Mouse (Mus musculus): Measurements from ENCODE around the gene Rufy4.
"Not testable (repeated sequence)": the region's sequence is repeated elsewhere in the genome, so short reads cannot be mapped to it uniquely, and the experiment has no call there.

Rufy4 gene

GRCm38 (mm10) chr1:74153461-74154184 lies 28.3 kb downstream of the Rufy4 start, which contains the start of gene Cxcr2:
Gene Cxcr2, plus strand, starts transcription at chr1:74153989.
- DNase-seq, result no peak

- no peak for DNase-seq
Observed at GRCm38 (mm10) chr1:74155435-74156012, 30.2 kb downstream of the Rufy4 start.

GRCm38 (mm10) chr1:74156381-74156910 lies 31.1 kb downstream of the Rufy4 start:
- no peak for DNase-seq

- not testable (repeated sequence) for DNase-seq
Observed at GRCm38 (mm10) chr1:74159613-74160012, 34.3 kb downstream of the Rufy4 start.

DNA sequence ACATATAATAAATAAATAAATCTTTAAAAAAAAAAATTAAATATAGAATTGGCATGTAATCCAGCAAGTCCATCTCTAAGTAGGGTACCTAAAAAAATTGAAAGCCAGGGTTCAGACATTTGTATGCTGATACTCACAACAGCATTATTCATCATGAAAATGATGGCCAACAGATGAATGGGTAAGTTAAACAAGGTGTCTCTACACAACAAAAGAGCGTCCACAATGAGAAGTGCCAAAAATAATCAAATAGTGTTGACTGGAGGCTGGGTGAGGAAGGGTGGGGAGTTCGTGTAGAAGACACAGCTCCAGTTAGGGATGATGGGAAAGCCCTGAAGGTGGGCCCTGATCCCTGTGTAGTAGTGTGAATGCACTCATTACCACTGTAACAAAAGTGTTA lies 34.7 kb downstream of the Rufy4 start:
- no peak for DNase-seq

DNA sequence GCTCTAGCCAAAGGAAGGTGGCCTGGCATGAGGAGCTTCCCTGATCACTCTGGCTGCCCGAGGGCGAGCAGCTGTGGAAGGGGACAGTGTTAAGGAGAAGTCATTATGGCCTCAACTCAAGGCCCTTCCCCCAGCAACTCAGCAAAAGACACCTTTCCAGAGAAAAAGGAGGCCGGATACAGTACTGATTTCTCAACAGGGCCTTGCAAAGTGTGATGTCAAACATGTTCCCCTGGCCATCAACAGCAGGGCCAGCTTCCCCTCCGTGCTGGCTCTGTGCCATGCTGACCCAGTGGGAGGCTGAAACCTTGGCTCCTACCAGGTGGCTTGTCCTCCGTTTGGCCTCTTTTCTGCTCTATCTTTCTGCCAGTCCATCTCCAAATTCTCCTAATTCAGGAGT lies 41.8 kb downstream of the Rufy4 start:
- DNase-seq, result no peak

- no peak for DNase-seq
Observed at GRCm38 (mm10) chr1:74169721-74170120, 44.4 kb downstream of the Rufy4 start.

DNA sequence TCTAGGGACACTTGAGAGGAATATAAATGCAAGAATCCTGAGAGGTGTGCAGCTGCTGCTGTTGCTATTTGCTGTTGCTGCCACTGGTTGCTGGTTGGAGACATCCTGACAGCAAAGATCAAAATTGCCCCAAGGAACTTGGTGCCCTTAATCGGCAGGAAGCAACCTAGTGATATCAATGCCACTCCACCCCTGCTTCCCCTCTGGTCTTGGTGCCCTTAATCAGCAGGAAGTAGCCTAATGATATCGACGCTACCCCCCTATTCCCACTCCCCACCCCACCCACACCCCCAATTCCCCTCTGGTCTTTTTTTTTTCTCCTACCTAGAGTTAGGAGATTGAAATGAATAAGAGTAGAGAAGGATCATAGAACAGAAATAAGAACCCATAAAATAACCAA lies 47.4 kb downstream of the Rufy4 start:
- no peak for DNase-seq

DNA sequence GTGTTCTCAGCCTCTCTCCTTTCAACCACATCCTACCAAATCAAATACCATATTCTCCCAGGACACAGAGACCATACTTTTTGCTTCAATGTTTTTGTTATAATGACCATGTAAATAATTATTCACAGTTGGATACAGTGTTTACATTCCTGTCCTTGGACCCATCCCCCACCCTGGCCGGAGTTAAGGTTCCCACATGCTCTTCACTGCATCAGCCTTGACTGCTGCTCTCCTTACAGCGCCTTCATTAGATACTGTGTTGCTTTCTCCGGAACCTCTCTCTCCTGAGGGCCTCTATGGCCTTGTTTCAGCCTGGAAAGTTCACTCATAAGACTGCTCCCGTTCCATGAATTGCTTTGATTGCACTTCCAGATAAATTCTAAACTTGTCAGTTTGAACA lies 50.4 kb downstream of the Rufy4 start:
- DNase-seq, result no peak

DNA sequence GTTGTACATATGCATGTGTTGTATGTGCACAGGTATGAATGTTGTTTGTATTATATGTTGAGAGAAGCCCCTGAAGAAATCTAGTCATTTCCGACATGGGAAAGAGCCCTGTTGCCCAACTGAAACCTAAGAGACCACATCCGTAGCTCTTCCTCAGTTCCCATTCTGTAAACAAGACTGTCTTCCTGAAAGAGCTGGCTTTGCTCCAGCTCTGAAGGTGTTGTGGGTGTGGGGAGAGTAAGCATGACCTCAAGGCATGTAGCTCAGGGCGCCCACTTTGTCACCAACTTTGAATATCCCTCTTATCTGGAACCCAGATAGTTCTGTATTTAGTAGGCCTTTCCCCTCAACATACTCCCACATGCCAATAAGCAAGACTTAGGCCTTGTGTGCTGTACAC lies 53.3 kb downstream of the Rufy4 start:
- DNase-seq, result no peak

GRCm38 (mm10) chr1:74179624-74180408 lies 54.5 kb downstream of the Rufy4 start:
- no peak for DNase-seq

GRCm38 (mm10) chr1:74181462-74181861 lies 56.1 kb downstream of the Rufy4 start:
- no peak for DNase-seq

DNA sequence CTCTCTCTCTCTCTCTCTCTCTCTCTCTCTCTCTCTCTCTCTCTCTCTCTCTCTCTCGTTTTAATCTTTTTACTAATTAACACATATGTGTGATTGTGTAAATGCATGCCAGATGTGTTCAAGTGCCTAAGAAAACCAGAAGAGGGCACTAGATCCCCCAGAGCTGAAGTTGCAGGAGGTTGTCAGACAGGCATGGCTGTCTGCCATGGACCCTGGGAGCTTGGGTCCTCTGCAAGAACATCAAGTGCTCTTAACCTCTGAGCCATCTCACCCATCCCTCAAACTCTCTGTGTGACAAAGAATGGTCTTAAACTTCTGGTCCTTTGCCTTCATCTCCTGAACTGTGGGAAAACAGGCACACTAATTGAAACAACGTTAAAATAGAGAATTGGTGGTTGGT lies 57.7 kb downstream of the Rufy4 start:
- DNase-seq, result peak in 1 of 2 experiments; percentile 22

- DNase-seq, result no peak
Observed at GRCm38 (mm10) chr1:74190471-74190870, 65.1 kb downstream of the Rufy4 start.

GRCm38 (mm10) chr1:74192711-74193110 lies 67.4 kb downstream of the Rufy4 start:
- DNase-seq, result no peak

DNA sequence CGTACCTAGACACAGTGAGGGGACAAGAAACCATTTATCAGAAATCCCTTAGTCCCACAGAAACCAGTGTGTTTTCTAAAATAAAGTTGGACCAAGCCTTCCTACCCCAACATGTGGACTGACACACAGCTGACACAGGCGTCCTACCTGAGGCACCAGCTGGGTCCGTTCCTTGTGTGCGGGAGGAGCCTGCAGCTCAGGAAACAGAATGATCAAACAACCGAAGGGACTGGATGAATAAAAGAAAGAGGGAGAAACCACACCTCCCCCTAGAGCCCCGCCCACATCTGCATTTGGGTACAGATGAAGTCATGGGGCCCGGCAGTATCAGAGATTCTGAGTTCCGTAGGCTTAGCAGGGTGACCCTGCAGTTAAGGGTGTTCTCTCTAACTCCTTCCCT lies 69.1 kb downstream of the Rufy4 start, which contains the start of gene Cxcr1:
Gene Cxcr1, minus strand, starts transcription at position 187 of the 400 bp plus-strand sequence.
- DNase-seq, result no peak

GRCm38 (mm10) chr1:74195961-74196360 lies 70.6 kb downstream of the Rufy4 start:
- peak; percentile 15 to 49 for DNase-seq

DNA sequence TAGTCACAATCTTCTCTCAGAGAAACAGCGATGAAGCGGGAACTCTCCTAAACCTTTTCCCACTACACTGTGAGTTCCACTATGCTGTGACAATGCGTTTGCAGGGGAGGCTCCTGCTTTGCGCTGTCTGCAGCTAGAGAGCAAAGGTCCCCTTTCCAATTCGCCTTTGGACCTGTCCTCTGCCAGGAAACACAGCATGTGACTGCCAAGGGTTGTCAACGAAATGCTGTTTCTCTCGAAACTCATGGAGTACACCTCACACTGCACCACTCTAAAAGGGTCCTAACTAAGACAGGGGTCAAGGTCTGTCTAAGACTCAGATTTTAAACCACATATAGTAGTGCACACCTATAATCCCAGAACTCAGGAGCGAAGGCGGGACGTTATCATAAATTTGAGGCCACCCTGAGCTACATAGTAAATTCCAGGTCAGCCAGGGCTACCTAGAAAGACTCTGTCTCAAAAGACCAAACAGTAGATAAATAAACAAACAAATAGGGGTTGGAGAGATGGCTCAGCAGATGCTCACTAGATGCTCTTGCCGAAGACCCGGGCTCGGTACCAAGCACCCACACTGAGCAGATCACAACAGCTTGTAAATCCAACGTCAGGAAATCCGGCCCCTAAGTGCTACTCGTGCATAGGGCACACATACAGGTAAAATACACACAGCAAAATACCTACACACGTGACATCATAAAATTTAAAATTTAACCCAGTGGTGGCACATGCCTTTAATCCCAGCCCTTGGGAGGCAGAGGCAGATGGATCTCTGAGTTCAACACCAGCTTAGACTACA lies 71.5 kb downstream of the Rufy4 start:
- DNase-seq, result peak; percentile 77 to 80
